Mouse (Mus musculus) neutrophil, adult 83 days (primary cell): ENCODE data around the gene Gpr137c. TPM values are rescaled to one million over a fixed set of nuclear protein-coding genes. Genes with fewer than 3 reads are reported as not detected.

Experiments
- total RNA-seq, 2 experiments: library from RNA; stranded (reverse); gene quantifications; one replicate each; pipeline ENCODE4 v1.2.4; 2023

Gene Gpr137c
- total RNA-seq, result 1 to 10 TPM; 6.9 to 8.0 TPM

GRCm38 (mm10) chr14:45219281-45220089, at the start of gene Gpr137c:
TSS of gene Gpr137c (plus strand) at chr14:45219717.

GRCm38 (mm10) chr14:45220090-45220956, 806 bp downstream of the Gpr137c start, which contains the start of gene Txndc16:
TSS of gene Txndc16 (minus strand) at chr14:45220328.

GRCm38 (mm10) chr14:45318426-45319236, 99.1 kb downstream of the Gpr137c start, which contains the start of gene Ero1l:
TSS of gene Ero1l (minus strand) at chr14:45318771.

GRCm38 (mm10) chr14:45329589-45330181, 110.2 kb downstream of the Gpr137c start, which contains the start of gene Psmc6:
TSS of gene Psmc6 (plus strand) at chr14:45329788.

Other genes with a start within 250 kb of the Gpr137c start
- 10 to 100 TPM; 51.5 to 68.1 TPM for gene Ptger2, start 231.5 kb upstream of the Gpr137c start, total RNA-seq
- 10 to 100 TPM; 21.6 to 24.1 TPM for gene Txndc16, start 611 bp downstream of the Gpr137c start, total RNA-seq
- gene Ero1l, start 99.1 kb downstream of the Gpr137c start, total RNA-seq, result 10 to 100 TPM; 65.3 to 89.8 TPM
- gene Psmc6, start 110.1 kb downstream of the Gpr137c start, total RNA-seq, result 10 to 100 TPM; 60.5 to 61.1 TPM
- gene Styx, start 131.4 kb downstream of the Gpr137c start, total RNA-seq, result 10 to 100 TPM; 16.8 to 18.7 TPM
- gene Gnpnat1, start 185.2 kb downstream of the Gpr137c start, total RNA-seq, result 1 to 10 TPM; 3.7 to 6.4 TPM